Mouse (Mus musculus) forebrain, embryonic 14.5 days (tissue): ENCODE data around the gene Naif1. TPM values are rescaled to one million over a fixed set of nuclear protein-coding genes. Genes with fewer than 3 reads are reported as not detected.

Experiments
- ATAC-seq: fragments of 200-750 bp; cut with Nextera tagmentation; 2 replicates; pipeline ENCODE4 v1.8.0; 2017; ENCODE audit warnings: mild to moderate bottlenecking, moderate library complexity
- DNase-seq: peaks from one replicate; pipeline ENCODE4 v3.0.0-alpha.2; 2015; ENCODE audit warnings: low spot score
- H3K27ac ChIP-seq: fragments of 300-500 bp; sonication (generic); 2 replicates; pipeline ENCODE4 v1.5.1; 2014; ENCODE audit warnings: low read depth, mild to moderate bottlenecking, control low read depth, low read length, moderate library complexity
- H3K27me3 ChIP-seq: fragments of 300-500 bp; sonication (generic); replicated peaks from 2 replicates; pipeline ENCODE4 v1.6.1; 2014; ENCODE audit warnings: low read length, control low read depth, mixed read lengths; ENCODE audit not compliant: control insufficient read depth, insufficient read depth
- H3K36me3 ChIP-seq: fragments of 300-500 bp; sonication (generic); 2 replicates; pipeline ENCODE4 v1.6.1; 2014; ENCODE audit warnings: low read length, control low read depth; ENCODE audit not compliant: control insufficient read depth, insufficient read depth
- H3K4me1 ChIP-seq: fragments of 300-500 bp; sonication (generic); 2 replicates; pipeline ENCODE4 v1.6.1; 2014; ENCODE audit warnings: antibody characterized with exemption, low read length, control low read depth; ENCODE audit not compliant: control insufficient read depth, insufficient read depth
- H3K4me2 ChIP-seq: fragments of 300-500 bp; sonication (generic); 2 replicates; pipeline ENCODE4 v1.6.1; 2014; ENCODE audit warnings: mild to moderate bottlenecking, control low read depth, low read length
- H3K4me3 ChIP-seq: fragments of 300-500 bp; sonication (generic); 2 replicates; pipeline ENCODE4 v1.5.1; 2014; ENCODE audit warnings: low read depth, low read length, control low read depth
- H3K9ac ChIP-seq: fragments of 300-500 bp; sonication (generic); 2 replicates; pipeline ENCODE4 v1.6.1; 2014; ENCODE audit warnings: mild to moderate bottlenecking, low read length, control low read depth, moderate library complexity
- H3K9me3 ChIP-seq: fragments of 300-500 bp; sonication (generic); replicated peaks from 2 replicates; pipeline ENCODE4 v1.6.1; 2016; ENCODE audit warnings: low read length, control low read depth, mixed read lengths; ENCODE audit not compliant: control insufficient read depth
- WGBS: fragments of 180-500 bp; shearing (Covaris S2); extraction: QIAGEN DNeasy Blood & Tissue Kit; methylation state at CpG from one replicate; pipeline ENCODE4 v1.1.7; 2014; 5-methylcytosine and 5-hydroxymethylcytosine counted together
- polyA plus RNA-seq: library from polyadenylated mRNA; unstranded; fragments of >200 nt; fragmentation: Nextera tagmentation; extraction: Ambion mirVana; gene quantifications from 2 replicates; pipeline ENCODE4 v1.2.1, GENCODE M21; 2014

Naif1 gene
- polyA plus RNA-seq: 5.3 and 5.4 TPM in 2 replicates

- H3K27me3 ChIP-seq: no peaks in the 10 kb centered on the region
- peak within 1 kb of the TSS; percentile 50 for H3K4me2 ChIP-seq
- H3K4me1 ChIP-seq: peaks cover 22% of the 10 kb centered on the region; the same call in 1 of the 2 replicates
- peak within 1 kb of the TSS; percentile 94 for H3K27ac ChIP-seq
- peak within 1 kb of the TSS; percentile 60 for H3K9ac ChIP-seq
- WGBS: 79% methylated on average over 15 of the region's 15 CpGs
- H3K4me3 ChIP-seq: peak within 1 kb of the TSS; percentile 82
- DNase-seq (no peak), ATAC-seq (no peak)
- peaks cover 4% of the 10 kb centered on the region; the same call in 1 of the 2 replicates for H3K36me3 ChIP-seq
- no peaks in the 10 kb centered on the region for H3K9me3 ChIP-seq
These were observed at the start of gene Naif1 for GRCm38 (mm10) chr2:32449761-32450754. Gene Naif1 (plus strand): TSS chr2:32450457.

GRCm38 (mm10) chr2:32404663-32405062 lies 45.6 kb upstream of the Naif1 start:
- DNase-seq (peak; percentile 97), ATAC-seq (peak; percentile 42)
- Histone ChIP-seq H3K27ac (no peak overlapping the region), H3K4me3 (no peak overlapping the region), H3K27me3 (no peaks in the 10 kb centered on the region), H3K4me2 (no peak overlapping the region), H3K4me1 (no peaks in the 10 kb centered on the region), H3K36me3 (peaks cover 23% of the 10 kb centered on the region), H3K9me3 (no peaks in the 10 kb centered on the region), H3K9ac (no peak overlapping the region)
- WGBS: 19% methylated on average over 2 of the region's 2 CpGs

- Histone ChIP-seq H3K4me1 (no peaks in the 10 kb centered on the region), H3K27ac (no peak overlapping the region), H3K27me3 (no peaks in the 10 kb centered on the region), H3K4me3 (no peak overlapping the region), H3K9ac (no peak overlapping the region), H3K36me3 (peaks cover 4% of the 10 kb centered on the region), H3K4me2 (no peak overlapping the region), H3K9me3 (no peaks in the 10 kb centered on the region)
- WGBS: 86% methylated on average over 7 of the region's 7 CpGs
- ATAC-seq (no peak), DNase-seq (no peak)
These were observed 43.0 kb upstream of the Naif1 start for GRCm38 (mm10) chr2:32407144-32407824.

DNA sequence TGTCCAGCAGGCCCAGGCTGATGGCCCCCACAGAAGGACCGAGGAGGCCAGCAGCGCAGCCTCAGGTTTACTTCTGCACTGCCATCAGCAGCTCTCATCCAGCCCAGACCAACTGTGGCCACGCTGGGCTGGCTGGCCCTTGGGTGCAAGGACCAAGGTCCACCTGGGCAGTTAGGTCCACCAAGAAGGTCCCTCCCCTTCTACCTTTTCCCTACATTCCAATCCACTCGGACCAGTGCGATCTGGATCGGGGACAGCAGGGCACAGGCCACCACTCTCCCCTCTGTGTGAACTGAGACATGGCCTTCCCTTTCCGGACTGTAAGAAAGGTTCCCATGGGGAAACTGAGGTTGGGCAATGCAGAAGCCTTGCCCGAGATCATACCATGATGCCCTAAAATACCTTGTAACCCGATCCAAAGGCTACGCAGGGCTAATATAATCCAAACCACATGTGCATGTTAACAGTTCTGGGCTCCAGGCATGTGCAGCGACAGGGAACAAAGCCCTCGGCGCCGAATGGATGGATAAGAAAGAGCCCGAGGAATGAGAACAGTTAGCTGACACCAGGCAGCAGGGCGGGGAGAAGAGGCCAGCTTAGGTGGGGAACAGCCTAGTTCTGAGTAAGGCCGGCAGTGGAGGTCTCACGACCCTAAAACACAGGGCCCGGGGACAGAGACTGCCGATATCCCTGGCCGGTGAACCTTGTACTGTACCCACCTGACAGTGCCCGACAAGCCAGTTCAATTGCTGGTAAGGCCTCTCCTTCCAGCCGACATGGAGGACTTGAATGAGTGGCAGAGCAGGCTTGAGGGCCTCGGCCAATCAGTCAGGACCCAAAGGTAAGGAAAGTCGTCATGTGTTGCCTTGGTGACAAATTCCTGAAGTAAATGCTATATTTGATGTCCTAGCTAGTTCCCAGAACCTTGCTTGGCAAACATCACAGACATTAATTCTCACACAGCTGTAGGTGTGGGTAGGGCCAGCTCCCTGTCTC lies 41.5 kb upstream of the Naif1 start:
- H3K9ac ChIP-seq: no peak overlapping the region

DNA sequence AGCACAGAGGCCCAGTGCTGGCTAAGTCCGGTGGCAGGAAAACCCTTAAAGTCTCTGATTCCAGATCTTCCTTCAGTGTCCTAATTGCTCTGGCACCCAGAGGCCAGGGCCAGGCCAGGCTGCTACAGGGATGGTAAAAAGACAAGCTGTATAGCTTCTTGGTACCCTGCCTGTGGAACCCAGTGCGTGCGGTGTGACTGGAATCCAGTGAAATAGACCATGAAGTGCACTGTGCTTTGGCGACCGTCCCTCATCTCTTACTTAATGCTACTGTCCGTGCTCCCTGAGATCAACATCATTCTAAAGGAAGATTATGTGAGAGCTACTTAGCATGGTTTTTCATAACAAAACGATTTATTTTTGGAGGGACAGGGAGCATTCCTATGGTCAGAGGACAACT lies 38.9 kb upstream of the Naif1 start:
- WGBS: 87% methylated on average over 7 of the region's 7 CpGs
- peaks cover 28% of the 10 kb centered on the region for H3K36me3 ChIP-seq
- no peak overlapping the region for H3K4me2 ChIP-seq
- no peak overlapping the region for H3K27ac ChIP-seq
- no peak for ATAC-seq
- no peak overlapping the region for H3K9ac ChIP-seq
- H3K4me3 ChIP-seq: no peak overlapping the region
- no peaks in the 10 kb centered on the region for H3K27me3 ChIP-seq
- no peak for DNase-seq
- H3K9me3 ChIP-seq: no peaks in the 10 kb centered on the region
- no peaks in the 10 kb centered on the region for H3K4me1 ChIP-seq

More for the DNA sequence above, 41.5 kb upstream of the Naif1 start:
- no peak overlapping the region for H3K27ac ChIP-seq
- no peak overlapping the region for H3K4me3 ChIP-seq
- H3K4me1 ChIP-seq: no peaks in the 10 kb centered on the region
- H3K36me3 ChIP-seq: peaks cover under 1% of the 10 kb centered on the region; the same call in 1 of the 2 replicates
- no peak overlapping the region for H3K4me2 ChIP-seq
- H3K9me3 ChIP-seq: no peaks in the 10 kb centered on the region
- DNase-seq: no peak
- no peaks in the 10 kb centered on the region for H3K27me3 ChIP-seq
- 73% methylated on average over 25 of the region's 25 CpGs for WGBS
- no peak for ATAC-seq

GRCm38 (mm10) chr2:32412742-32413531 lies 37.3 kb upstream of the Naif1 start:
- ATAC-seq (no peak), DNase-seq (no peak)
- H3K4me2 ChIP-seq: no peak overlapping the region
- no peaks in the 10 kb centered on the region for H3K9me3 ChIP-seq
- no peaks in the 10 kb centered on the region for H3K4me1 ChIP-seq
- no peak overlapping the region for H3K4me3 ChIP-seq
- 92% methylated on average over 6 of the region's 6 CpGs for whole genome bisulfite sequencing
- no peaks in the 10 kb centered on the region for H3K27me3 ChIP-seq
- no peak overlapping the region for H3K27ac ChIP-seq
- H3K36me3 ChIP-seq: peaks cover 43% of the 10 kb centered on the region
- H3K9ac ChIP-seq: no peak overlapping the region

DNA sequence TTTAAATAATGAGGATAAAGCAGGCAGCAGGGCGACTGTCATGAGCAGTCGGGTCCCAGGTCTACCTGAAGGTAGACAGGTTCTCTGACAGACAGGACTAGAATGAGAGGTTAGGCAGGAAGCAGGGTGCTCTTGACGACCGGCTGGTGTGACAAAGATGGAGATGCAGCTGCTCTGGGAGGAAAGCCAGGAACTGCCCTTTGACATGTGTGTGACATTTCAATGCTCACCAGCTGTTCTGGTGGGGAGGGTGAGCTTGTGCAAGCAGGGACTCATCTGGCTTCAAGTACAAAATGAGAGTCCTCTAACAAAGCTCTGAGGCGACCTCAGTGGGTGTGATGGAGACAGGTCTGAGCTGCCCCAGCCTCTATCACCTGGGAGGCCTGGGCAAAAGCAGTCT lies 36.3 kb upstream of the Naif1 start:
- WGBS: 74% methylated on average over 5 of the region's 5 CpGs
- Histone ChIP-seq H3K9me3 (no peaks in the 10 kb centered on the region), H3K4me3 (no peak overlapping the region), H3K4me1 (no peaks in the 10 kb centered on the region), H3K9ac (no peak overlapping the region), H3K27ac (no peak overlapping the region), H3K27me3 (no peaks in the 10 kb centered on the region), H3K36me3 (peaks cover 52% of the 10 kb centered on the region), H3K4me2 (no peak overlapping the region)
- DNase-seq (no peak), ATAC-seq (no peak)

DNA sequence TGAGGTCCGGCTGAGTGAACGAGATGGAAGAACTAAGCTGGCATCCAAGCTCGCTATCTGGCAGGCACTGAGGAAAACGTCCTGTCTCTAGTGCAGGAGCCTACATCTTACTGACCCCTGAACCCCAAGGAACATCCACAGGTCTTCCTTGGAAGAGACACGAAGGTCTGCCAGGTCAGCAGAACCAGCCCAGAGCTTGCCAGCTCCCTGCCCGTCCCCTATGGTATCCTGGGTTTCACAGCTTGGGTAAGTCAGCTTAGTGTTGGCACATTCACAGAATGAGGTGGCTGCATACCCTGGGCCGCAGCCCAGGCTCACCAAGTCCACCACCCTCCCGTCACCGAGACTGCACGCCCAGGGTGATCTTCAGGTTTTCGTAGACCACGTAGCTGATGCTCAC lies 34.5 kb upstream of the Naif1 start:
- no peak overlapping the region for H3K4me3 ChIP-seq
- 94% methylated on average over 12 of the region's 12 CpGs for WGBS
- ATAC-seq (no peak), DNase-seq (no peak)
- H3K4me1 ChIP-seq: no peaks in the 10 kb centered on the region
- H3K27ac ChIP-seq: no peak overlapping the region
- no peaks in the 10 kb centered on the region for H3K9me3 ChIP-seq
- no peak overlapping the region for H3K4me2 ChIP-seq
- H3K9ac ChIP-seq: no peak overlapping the region
- no peaks in the 10 kb centered on the region for H3K27me3 ChIP-seq
- H3K36me3 ChIP-seq: peaks cover 71% of the 10 kb centered on the region
